Mouse (Mus musculus): ENCODE results near the gene Rpl22.

- TF ChIP-seq CTCF (IDR thresholded peaks at IDR 0.05; ENCODE audit: control insufficient read depth, insufficient read depth, insufficient read length) (no peak), MAX (IDR thresholded peaks at IDR 0.05) (no peak), CEBPB (IDR thresholded peaks at IDR 0.05; ENCODE audit: low read depth) (no peak), MYOG (IDR thresholded peaks at IDR 0.05; ENCODE audit: control insufficient read depth, extremely low read depth, insufficient read length) (no peak)
These were observed 42.8 kb upstream of the Rpl22 start for GRCm38 (mm10) chr4:152282721-152283120.
